Mouse (Mus musculus): ENCODE measurements around the gene Vangl2. TPM values are rescaled to one million over a fixed set of nuclear protein-coding genes. Genes with fewer than 3 reads are reported as not detected.

Gene Vangl2
- polyA plus RNA-seq, 1 experiment from 2014 or later = 40.5 TPM

DNA sequence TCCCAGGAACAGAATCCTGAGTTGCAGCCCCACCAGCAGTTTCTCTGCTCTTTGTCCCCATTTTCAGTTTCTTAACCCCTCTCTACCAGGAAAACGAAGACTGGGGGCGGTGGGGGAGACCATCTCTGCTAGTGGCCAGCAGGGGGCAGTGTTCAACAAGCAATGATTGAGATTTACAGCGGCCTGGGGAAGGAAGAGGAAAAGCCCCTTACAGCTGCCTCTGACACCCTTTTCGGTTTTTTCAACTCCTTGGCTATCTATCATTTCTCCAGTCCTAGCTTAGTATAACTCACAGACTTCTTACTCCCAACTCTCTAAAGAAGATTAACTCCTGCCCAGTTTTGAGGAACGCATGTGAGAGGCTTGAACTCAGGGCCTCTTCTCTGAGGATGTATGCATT lies 18.7 kb upstream of the Vangl2 start:
- Histone ChIP-seq H3K9ac (replicated peaks; ENCODE audit: low read depth, low read length) (0 out of 2 replicates have a peak overlapping the region, but pooled peaks have one; percentile 30), H3K27me3 (replicated peaks; ENCODE audit: control insufficient read depth, insufficient read depth, low read length) (no peaks in the 10 kb centered on the region), H3K4me3 (replicated peaks; ENCODE audit: low read length) (no peak overlapping the region), H3K27ac (ENCODE audit: low read length) (no peak overlapping the region), H3K36me3 (ENCODE audit: control insufficient read depth, insufficient read depth) (no peaks in the 10 kb centered on the region), H3K4me2 (ENCODE audit: low read length) (no peak overlapping the region), H3K9me3 (ENCODE audit: control insufficient read depth, low read length) (no peaks in the 10 kb centered on the region), H3K4me1 (replicated peaks; ENCODE audit: control insufficient read depth, insufficient read depth, low read length) (peaks cover 20% of the 10 kb centered on the region)
- peak; percentile 59 for ATAC-seq
- 13% methylated on average over 5 of the region's 5 CpGs for WGBS

DNA sequence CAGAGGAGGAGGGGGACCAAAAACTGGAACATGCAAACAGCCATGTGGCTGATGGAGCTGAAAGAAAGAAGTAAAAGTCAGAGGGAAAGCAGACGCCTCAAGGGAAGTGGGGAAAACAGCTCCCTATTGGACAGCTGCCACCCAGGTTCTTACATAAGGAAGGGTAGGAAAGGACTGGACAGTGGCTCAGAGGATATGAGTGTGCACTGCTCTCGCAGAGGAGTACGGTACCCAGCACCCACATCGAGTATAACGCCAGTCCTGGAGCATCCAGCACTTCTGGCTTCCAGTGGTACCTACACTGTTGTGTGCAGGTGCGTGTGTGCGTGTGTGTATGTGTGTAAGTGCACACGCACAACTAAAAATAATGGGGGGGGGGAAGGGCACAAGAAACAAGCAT lies 18.2 kb upstream of the Vangl2 start:
- ATAC-seq = no peak
- 72% methylated on average over 8 of the region's 8 CpGs for WGBS
- Histone ChIP-seq H3K4me2 (ENCODE audit: low read length) (no peak overlapping the region), H3K36me3 (ENCODE audit: control insufficient read depth, insufficient read depth) (no peaks in the 10 kb centered on the region), H3K27me3 (replicated peaks; ENCODE audit: control insufficient read depth, insufficient read depth, low read length) (no peaks in the 10 kb centered on the region), H3K9me3 (ENCODE audit: control insufficient read depth, low read length) (no peaks in the 10 kb centered on the region), H3K4me1 (replicated peaks; ENCODE audit: control insufficient read depth, insufficient read depth, low read length) (peaks cover 20% of the 10 kb centered on the region), H3K4me3 (replicated peaks; ENCODE audit: low read length) (no peak overlapping the region), H3K27ac (ENCODE audit: low read length) (no peak overlapping the region), H3K9ac (replicated peaks; ENCODE audit: low read depth, low read length) (no peak overlapping the region)

DNA sequence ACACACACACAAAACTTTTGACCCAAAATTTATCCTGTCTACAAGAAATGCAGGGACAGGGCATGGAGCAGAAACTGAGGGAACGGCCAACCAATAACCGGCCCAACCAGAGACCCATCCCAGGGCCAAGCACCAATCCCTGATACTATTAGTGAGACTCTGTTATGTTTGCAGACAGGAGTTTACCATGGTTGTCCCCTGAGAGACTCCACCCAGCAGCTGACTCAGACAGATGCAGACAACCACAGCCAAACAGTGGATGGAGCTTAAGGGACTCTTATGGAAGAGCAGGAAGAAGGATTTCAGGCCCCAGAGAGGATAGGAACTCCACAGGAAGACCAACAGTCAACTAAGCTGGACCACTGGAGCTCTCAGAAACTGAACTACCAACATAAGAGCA lies 1.7 kb upstream of the Vangl2 start:
- H3K9me3 ChIP-seq (ENCODE audit: control insufficient read depth, low read length) = no peaks in the 10 kb centered on the region
- no peak overlapping the region for H3K9ac ChIP-seq (replicated peaks; ENCODE audit: low read depth, low read length)
- H3K4me3 ChIP-seq (replicated peaks; ENCODE audit: low read length) = no peak overlapping the region
- H3K27ac ChIP-seq (ENCODE audit: low read length) = no peak overlapping the region
- peaks cover 24% of the 10 kb centered on the region for H3K4me1 ChIP-seq (replicated peaks; ENCODE audit: control insufficient read depth, insufficient read depth, low read length)
- H3K27me3 ChIP-seq (replicated peaks; ENCODE audit: control insufficient read depth, insufficient read depth, low read length) = no peaks in the 10 kb centered on the region
- no peaks in the 10 kb centered on the region for H3K36me3 ChIP-seq (ENCODE audit: control insufficient read depth, insufficient read depth)
- ATAC-seq = no peak
- 100% methylated on average over 2 of the region's 2 CpGs for WGBS
- no peak overlapping the region for H3K4me2 ChIP-seq (ENCODE audit: low read length)

DNA sequence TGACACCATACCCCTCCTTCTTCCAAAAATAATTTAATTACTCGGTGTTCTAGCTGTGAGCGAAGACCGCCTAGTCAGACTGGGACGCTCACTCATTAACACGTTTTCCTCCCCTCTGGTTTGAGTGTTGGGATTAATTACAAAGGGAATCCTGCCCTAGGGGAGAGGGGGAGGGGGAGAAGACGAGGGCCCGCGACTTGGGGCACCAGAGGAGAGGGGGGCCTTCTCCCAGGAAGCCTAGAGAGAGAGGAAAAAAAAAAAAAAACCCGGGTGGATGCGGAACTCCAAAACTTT lies 488 bp downstream of the Vangl2 start:
- peak overlapping the region; percentile 93 for H3K4me3 ChIP-seq (replicated peaks; ENCODE audit: low read length)
- ATAC-seq = peak; percentile 41
- peaks cover 41% of the 10 kb centered on the region for H3K4me1 ChIP-seq (replicated peaks; ENCODE audit: control insufficient read depth, insufficient read depth, low read length)
- H3K9me3 ChIP-seq (ENCODE audit: control insufficient read depth, low read length) = no peaks in the 10 kb centered on the region
- H3K36me3 ChIP-seq (ENCODE audit: control insufficient read depth, insufficient read depth) = no peaks in the 10 kb centered on the region
- no peaks in the 10 kb centered on the region for H3K27me3 ChIP-seq (replicated peaks; ENCODE audit: control insufficient read depth, insufficient read depth, low read length)
- H3K27ac ChIP-seq (ENCODE audit: low read length) = peak overlapping the region; percentile 97
- WGBS = 1% methylated on average over 10 of the region's 10 CpGs
- H3K4me2 ChIP-seq (ENCODE audit: low read length) = peak overlapping the region; percentile 97
- H3K9ac ChIP-seq (replicated peaks; ENCODE audit: low read depth, low read length) = peak overlapping the region; percentile 98

DNA sequence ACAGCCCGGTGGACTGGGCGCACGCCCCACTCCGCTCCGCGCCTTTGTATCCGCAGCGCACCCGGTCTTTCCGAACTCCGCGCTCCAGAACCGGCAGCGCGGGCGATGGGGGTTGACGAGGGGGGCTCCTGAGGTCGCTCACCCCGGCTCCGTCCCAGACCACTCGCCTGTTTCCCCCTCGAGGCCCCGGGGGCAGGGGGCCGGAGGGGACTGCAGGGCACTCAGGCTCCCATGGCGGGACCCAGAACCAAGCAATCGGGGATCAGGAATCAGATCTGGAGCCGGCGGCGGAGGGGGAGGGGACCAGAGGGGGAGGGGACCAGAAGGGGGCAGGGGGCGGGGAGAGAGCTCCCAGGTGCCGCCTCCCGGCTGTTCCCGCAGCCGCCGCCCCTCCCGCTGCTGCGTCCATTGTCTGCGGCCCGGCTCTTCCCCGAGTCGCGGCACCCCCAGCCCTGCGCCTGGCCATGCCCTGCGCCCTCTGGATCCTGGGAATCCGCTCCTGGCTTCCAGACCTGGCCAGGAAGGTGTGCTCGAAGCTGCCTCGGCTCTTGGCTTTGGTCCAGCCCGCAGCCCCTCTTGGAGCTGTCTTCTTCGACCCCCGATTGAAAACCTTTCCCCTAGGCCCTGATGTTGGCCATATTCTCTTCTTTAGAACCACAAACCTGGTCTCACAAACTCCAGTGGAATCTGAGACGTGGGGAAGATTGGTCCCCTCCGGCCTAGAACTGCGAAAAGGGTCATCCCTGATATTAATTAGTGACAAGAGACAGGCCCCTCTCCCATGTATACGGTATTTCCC lies 1.0 kb downstream of the Vangl2 start:
- Histone ChIP-seq H3K9me3 (ENCODE audit: control insufficient read depth, low read length) (no peaks in the 10 kb centered on the region), H3K36me3 (ENCODE audit: control insufficient read depth, insufficient read depth) (no peaks in the 10 kb centered on the region), H3K27ac (ENCODE audit: low read length) (peak overlapping the region; percentile 97), H3K9ac (replicated peaks; ENCODE audit: low read depth, low read length) (peak overlapping the region; percentile 98), H3K4me1 (replicated peaks; ENCODE audit: control insufficient read depth, insufficient read depth, low read length) (peaks cover 47% of the 10 kb centered on the region), H3K4me2 (ENCODE audit: low read length) (peak overlapping the region; percentile 97), H3K4me3 (replicated peaks; ENCODE audit: low read length) (peak overlapping the region; percentile 93), H3K27me3 (replicated peaks; ENCODE audit: control insufficient read depth, insufficient read depth, low read length) (no peaks in the 10 kb centered on the region)
- ATAC-seq = peak; percentile 76
- WGBS = under 1% methylated on average over 50 of the region's 54 CpGs

DNA sequence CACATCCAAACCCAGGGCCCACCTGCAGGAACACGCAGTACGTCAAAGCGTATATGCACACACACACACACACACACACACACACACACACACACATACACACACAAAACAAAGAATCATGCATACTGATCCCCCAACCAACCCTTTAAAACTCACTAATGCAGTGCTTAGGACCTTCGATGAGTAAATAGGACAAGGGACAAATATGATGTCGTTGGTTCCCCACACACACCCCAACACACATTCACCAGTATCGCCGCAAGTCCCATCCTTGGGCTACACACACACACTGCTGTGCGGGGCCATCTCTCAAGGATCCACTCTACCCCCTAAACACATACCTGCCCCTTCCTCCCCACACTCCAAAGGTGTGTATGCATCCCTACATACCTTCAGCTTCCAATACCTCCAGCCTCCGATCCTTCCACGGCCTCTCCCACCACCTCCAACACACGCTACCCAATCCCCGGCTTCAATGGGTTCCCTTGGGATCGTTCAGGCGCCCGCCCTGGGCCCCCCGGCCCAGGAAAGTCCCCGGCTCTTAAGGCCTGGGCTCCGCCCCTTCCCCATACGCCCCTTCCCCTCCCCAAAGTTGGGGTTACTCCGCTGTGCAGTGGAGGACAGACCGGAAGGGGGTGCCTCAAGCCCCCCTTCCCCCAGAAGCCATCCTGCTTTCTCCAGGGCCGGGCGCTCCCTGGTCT lies 1.9 kb downstream of the Vangl2 start:
- Histone ChIP-seq H3K27me3 (replicated peaks; ENCODE audit: control insufficient read depth, insufficient read depth, low read length) (no peaks in the 10 kb centered on the region), H3K9ac (replicated peaks; ENCODE audit: low read depth, low read length) (peak overlapping the region; percentile 98), H3K4me3 (replicated peaks; ENCODE audit: low read length) (peak overlapping the region; percentile 93), H3K9me3 (ENCODE audit: control insufficient read depth, low read length) (no peaks in the 10 kb centered on the region), H3K27ac (ENCODE audit: low read length) (peak overlapping the region; percentile 97), H3K4me1 (replicated peaks; ENCODE audit: control insufficient read depth, insufficient read depth, low read length) (peaks cover 56% of the 10 kb centered on the region), H3K36me3 (ENCODE audit: control insufficient read depth, insufficient read depth) (no peaks in the 10 kb centered on the region), H3K4me2 (ENCODE audit: low read length) (peak overlapping the region; percentile 97)
- 2% methylated on average over 23 of the region's 23 CpGs for WGBS
- ATAC-seq = peak; percentile 74

DNA sequence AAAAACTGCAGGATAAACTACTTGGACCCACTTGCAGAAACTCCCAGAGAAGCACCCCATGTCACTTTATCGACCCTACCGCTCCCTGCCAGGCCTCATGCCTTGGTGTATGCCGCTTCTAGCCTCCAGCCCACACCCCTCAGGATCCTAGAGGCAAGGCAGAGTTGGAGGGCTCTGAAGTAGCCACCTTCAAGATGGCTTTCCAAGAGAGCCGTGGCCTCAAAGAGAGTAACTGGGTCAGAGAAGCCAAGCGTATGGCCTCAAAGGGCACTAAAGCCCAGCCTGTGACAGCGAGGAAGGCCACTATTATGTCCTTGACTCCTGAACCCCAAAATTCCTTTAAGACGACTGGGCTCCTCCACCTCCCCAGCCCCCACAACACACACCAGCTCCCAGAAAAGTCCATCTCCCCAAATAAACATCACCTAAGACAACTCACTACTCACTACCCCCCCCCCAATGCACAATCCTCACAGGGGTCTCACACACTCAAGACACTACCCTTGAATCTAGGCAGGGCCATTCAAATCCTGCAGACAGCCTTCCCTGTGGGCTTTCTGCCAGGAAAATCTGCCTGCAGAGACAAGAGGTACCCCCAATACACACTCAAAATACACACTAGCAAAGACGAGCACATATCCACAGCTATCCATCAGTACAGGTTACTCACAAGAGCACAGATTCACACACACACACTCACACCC lies 2.9 kb downstream of the Vangl2 start:
- H3K27me3 ChIP-seq (replicated peaks; ENCODE audit: control insufficient read depth, insufficient read depth, low read length) = no peaks in the 10 kb centered on the region
- WGBS = 9% methylated on average over 8 of the region's 8 CpGs
- H3K27ac ChIP-seq (ENCODE audit: low read length) = peak overlapping the region; percentile 97
- peak overlapping the region; percentile 93 for H3K4me3 ChIP-seq (replicated peaks; ENCODE audit: low read length)
- peak overlapping the region; percentile 97 for H3K4me2 ChIP-seq (ENCODE audit: low read length)
- H3K9ac ChIP-seq (replicated peaks; ENCODE audit: low read depth, low read length) = peak overlapping the region; percentile 98
- no peaks in the 10 kb centered on the region for H3K36me3 ChIP-seq (ENCODE audit: control insufficient read depth, insufficient read depth)
- peak; percentile 2; the same call in 1 of the 2 replicates for ATAC-seq
- H3K4me1 ChIP-seq (replicated peaks; ENCODE audit: control insufficient read depth, insufficient read depth, low read length) = peaks cover 64% of the 10 kb centered on the region
- no peaks in the 10 kb centered on the region for H3K9me3 ChIP-seq (ENCODE audit: control insufficient read depth, low read length)

DNA sequence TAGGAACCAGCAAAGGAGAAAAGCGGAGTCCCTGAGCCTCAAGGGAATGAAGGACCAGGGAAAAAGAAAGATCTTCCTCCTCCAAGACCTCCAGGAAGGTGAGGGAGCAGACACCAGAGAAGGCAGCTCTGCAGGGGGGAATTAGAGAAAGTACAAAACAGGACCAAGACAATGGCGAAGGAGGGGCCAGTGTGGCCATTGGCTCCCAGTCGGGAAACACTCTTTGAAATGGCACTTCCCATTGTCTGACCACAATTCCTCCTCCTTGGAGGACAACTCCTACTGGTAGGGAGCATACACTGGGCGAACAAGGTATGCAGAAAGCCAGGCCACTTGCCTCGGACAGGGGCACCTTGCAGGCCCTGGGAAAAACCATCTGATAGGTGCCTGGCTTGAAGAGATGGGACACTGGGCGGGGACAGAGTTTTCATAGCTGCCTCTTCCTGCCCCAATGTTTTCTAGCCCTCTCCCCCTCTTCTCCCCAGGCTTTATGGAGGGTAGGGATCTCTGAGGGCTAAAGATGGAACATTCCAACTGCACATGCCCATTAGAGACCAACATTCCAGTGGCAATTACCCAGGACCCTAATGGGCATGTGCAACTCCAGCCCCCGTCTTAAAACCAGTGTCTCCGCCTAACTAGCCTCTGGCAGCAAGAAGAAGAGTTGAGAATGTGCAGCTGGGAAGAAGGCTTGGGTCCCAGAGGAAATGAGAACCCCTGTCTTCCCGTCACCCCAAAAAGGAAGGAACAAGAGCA lies 3.9 kb downstream of the Vangl2 start:
- Histone ChIP-seq H3K9ac (replicated peaks; ENCODE audit: low read depth, low read length) (peak overlapping the region; percentile 98), H3K36me3 (ENCODE audit: control insufficient read depth, insufficient read depth) (no peaks in the 10 kb centered on the region), H3K9me3 (ENCODE audit: control insufficient read depth, low read length) (no peaks in the 10 kb centered on the region), H3K4me3 (replicated peaks; ENCODE audit: low read length) (peak overlapping the region; percentile 93), H3K27me3 (replicated peaks; ENCODE audit: control insufficient read depth, insufficient read depth, low read length) (no peaks in the 10 kb centered on the region), H3K4me1 (replicated peaks; ENCODE audit: control insufficient read depth, insufficient read depth, low read length) (peaks cover 74% of the 10 kb centered on the region), H3K27ac (ENCODE audit: low read length) (peak overlapping the region; percentile 32; the same call in 1 of the 2 replicates), H3K4me2 (ENCODE audit: low read length) (peak overlapping the region; percentile 97)
- ATAC-seq = no peak
- WGBS = 10% methylated on average over 9 of the region's 9 CpGs
